Mouse (Mus musculus) stomach, embryonic 14.5 days (tissue): Measurements from ENCODE around the gene Atf7. TPM values are rescaled to one million over a fixed set of nuclear protein-coding genes. Genes with fewer than 3 reads are reported as not detected.

Experiments
- ATAC-seq: fragments of 200-750 bp; cut with Nextera tagmentation; 2 replicates; pipeline ENCODE4 v1.8.0; 2017; ENCODE audit warnings: low read depth, moderate TSS enrichment; ENCODE audit not compliant: insufficient number of reproducible peaks, insufficient read depth, low FRiP score
- H3K27ac ChIP-seq: fragments of 300-500 bp; sonication (generic); 2 replicates; pipeline ENCODE4 v1.5.1; 2014; ENCODE audit warnings: mild to moderate bottlenecking, low read length, moderate library complexity, mixed read lengths
- H3K27me3 ChIP-seq: fragments of 300-500 bp; sonication (generic); 2 replicates; pipeline ENCODE4 v1.6.1; 2014; ENCODE audit warnings: low read length, control low read depth, mixed read lengths; ENCODE audit not compliant: control insufficient read depth, insufficient read depth
- H3K36me3 ChIP-seq: fragments of 300-500 bp; sonication (generic); 2 replicates; pipeline ENCODE4 v1.6.1; 2014; ENCODE audit warnings: mild to moderate bottlenecking, control low read depth, low read length, moderate library complexity, mixed read lengths; ENCODE audit not compliant: control insufficient read depth, insufficient read depth
- H3K4me1 ChIP-seq: fragments of 300-500 bp; sonication (generic); 2 replicates; pipeline ENCODE4 v1.6.1; 2014; ENCODE audit warnings: low read length, control low read depth, mixed read lengths; ENCODE audit not compliant: control insufficient read depth, insufficient read depth
- H3K4me2 ChIP-seq: fragments of 300-500 bp; sonication (generic); replicated peaks from 2 replicates; pipeline ENCODE4 v1.6.1; 2014; ENCODE audit warnings: low read depth, low read length, control low read depth
- H3K4me3 ChIP-seq: fragments of 300-500 bp; sonication (generic); 2 replicates; pipeline ENCODE4 v1.5.1; 2014; ENCODE audit warnings: low read depth, low read length, control low read depth
- H3K9ac ChIP-seq: fragments of 300-500 bp; sonication (generic); replicated peaks from 2 replicates; pipeline ENCODE4 v1.6.1; 2014; ENCODE audit warnings: low read depth, mild to moderate bottlenecking, control low read depth, low read length, moderate library complexity, mixed read lengths
- H3K9me3 ChIP-seq: fragments of 300-500 bp; sonication (generic); 2 replicates; pipeline ENCODE4 v1.6.1; 2016; ENCODE audit warnings: low read depth, low read length, control low read depth; ENCODE audit not compliant: control insufficient read depth
- WGBS: fragments of 180-500 bp; shearing (Covaris S2); extraction: QIAGEN DNeasy Blood & Tissue Kit; methylation state at CpG from one replicate; pipeline ENCODE4 v1.1.7; 2014; 5-methylcytosine and 5-hydroxymethylcytosine counted together
- polyA plus RNA-seq: library from polyadenylated mRNA; unstranded; fragments of >200 nt; fragmentation: Nextera tagmentation; extraction: Ambion mirVana; gene quantifications from 2 replicates; pipeline ENCODE4 v1.2.1, GENCODE M21; 2014

The Atf7 gene
- polyA plus RNA-seq, 1 experiment from 2014 or later = 48.9 TPM

- no peaks in the 10 kb centered on the region for H3K4me1 ChIP-seq
- no peaks in the 10 kb centered on the region for H3K9me3 ChIP-seq
- ATAC-seq = no peak
- no peak overlapping the region for H3K27ac ChIP-seq
- H3K4me3 ChIP-seq = no peak overlapping the region
- H3K9ac ChIP-seq = no peak overlapping the region
- no peak overlapping the region for H3K4me2 ChIP-seq
- WGBS = 85% methylated on average over 4 of the region's 4 CpGs
- no peaks in the 10 kb centered on the region for H3K27me3 ChIP-seq
- H3K36me3 ChIP-seq = peaks cover 69% of the 10 kb centered on the region
Observed at GRCm38 (mm10) chr15:102531586-102531985, 93.7 kb downstream of the Atf7 start.

- H3K4me2 ChIP-seq = no peak overlapping the region
- no peak overlapping the region for H3K9ac ChIP-seq
- H3K4me1 ChIP-seq = no peaks in the 10 kb centered on the region
- H3K27me3 ChIP-seq = no peaks in the 10 kb centered on the region
- 81% methylated on average over 4 of the region's 4 CpGs for WGBS
- no peak overlapping the region for H3K4me3 ChIP-seq
- no peak for ATAC-seq
- no peak overlapping the region for H3K27ac ChIP-seq
- peaks cover 62% of the 10 kb centered on the region for H3K36me3 ChIP-seq
- H3K9me3 ChIP-seq = no peaks in the 10 kb centered on the region
Observed at GRCm38 (mm10) chr15:102530566-102530965, 94.7 kb downstream of the Atf7 start.

DNA sequence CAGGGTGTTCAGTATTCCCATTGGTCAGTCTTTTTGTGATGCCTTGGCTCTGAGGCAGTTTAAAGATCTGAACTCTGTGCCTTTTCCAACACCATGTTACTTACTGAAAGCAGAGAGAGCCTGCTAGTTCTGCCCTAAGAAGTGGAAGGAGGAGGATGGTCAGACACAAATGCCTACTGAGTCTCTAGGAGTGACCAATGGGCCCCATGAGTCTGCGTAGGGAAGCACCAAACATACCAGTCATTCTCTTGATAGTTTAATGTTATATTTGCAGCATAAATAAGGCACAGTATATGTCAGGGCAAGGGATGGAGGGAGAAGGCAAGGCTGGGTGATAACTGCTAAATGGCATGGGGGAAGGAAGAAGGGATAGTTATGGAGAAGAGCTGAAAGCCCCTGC is 96.9 kb downstream of the Atf7 start:
- no peak for ATAC-seq

GRCm38 (mm10) chr15:102527936-102528335 is 97.3 kb downstream of the Atf7 start:
- Histone ChIP-seq H3K9me3 (no peaks in the 10 kb centered on the region), H3K36me3 (peaks cover 53% of the 10 kb centered on the region), H3K4me1 (no peaks in the 10 kb centered on the region), H3K27me3 (no peaks in the 10 kb centered on the region), H3K4me3 (no peak overlapping the region), H3K27ac (no peak overlapping the region), H3K9ac (no peak overlapping the region), H3K4me2 (no peak overlapping the region)
- WGBS = 77% methylated on average over 3 of the region's 3 CpGs
- ATAC-seq = no peak

More for the DNA sequence above, 96.9 kb downstream of the Atf7 start:
- H3K36me3 ChIP-seq = peaks cover 58% of the 10 kb centered on the region
- H3K27me3 ChIP-seq = no peaks in the 10 kb centered on the region
- H3K4me3 ChIP-seq = no peak overlapping the region
- H3K9ac ChIP-seq = no peak overlapping the region
- no peak overlapping the region for H3K4me2 ChIP-seq
- H3K27ac ChIP-seq = no peak overlapping the region
- H3K9me3 ChIP-seq = no peaks in the 10 kb centered on the region
- no peaks in the 10 kb centered on the region for H3K4me1 ChIP-seq
- WGBS = 96% methylated on average over 1 of the region's 1 CpGs

DNA sequence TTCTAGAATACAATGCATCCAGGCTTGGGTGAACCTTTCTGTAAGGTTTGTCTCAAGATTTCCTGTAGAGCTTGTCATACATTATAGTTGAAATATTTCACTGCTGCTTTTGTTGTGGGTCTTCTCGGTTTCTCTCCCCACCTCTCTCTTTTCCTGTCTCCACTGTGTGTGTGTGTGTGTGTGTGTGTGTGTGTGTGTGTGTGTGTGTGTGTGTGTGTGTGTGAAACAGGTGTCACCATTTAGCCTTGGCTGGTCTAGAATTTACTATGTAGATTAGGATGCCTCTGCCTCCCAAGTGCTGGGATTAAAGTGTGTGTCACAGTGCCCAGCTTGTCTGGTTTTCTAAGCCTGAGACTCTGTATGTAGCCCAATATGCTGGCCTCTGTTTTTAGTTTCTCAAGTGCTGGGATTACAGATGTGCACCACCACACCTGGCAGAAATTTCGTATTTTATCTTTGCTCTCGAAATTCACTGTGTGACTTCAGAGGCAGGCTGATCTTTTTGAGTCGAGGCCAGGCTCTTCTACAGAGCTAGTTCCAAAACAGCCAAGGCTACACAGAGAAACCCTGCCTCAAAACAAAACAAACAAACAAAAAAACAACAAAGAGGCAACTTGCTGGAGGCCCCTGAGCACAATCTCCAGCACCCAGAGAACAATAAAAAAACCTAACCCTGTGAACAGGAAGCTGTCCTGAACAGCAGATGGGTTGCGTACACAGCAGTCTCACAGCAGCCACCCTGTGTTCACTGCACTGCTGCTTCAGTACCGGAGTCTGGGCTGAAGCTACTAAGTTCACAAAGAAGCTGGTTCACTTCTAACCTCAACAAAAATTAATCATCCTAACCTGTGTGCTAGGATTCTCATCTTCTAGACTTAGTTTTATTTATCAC is 98.9 kb downstream of the Atf7 start:
- Histone ChIP-seq H3K27me3 (no peaks in the 10 kb centered on the region), H3K27ac (no peak overlapping the region), H3K4me1 (no peaks in the 10 kb centered on the region), H3K36me3 (peaks cover 54% of the 10 kb centered on the region), H3K4me3 (no peak overlapping the region), H3K9me3 (no peaks in the 10 kb centered on the region), H3K4me2 (no peak overlapping the region), H3K9ac (no peak overlapping the region)
- WGBS = 79% methylated on average over 6 of the region's 6 CpGs
- no peak for ATAC-seq

GRCm38 (mm10) chr15:102524892-102525485 is 100.3 kb downstream of the Atf7 start, which contains the start of gene Npff:
Gene Npff, minus strand, starts transcription at chr15:102524942.
- H3K36me3 ChIP-seq = peaks cover 51% of the 10 kb centered on the region

DNA sequence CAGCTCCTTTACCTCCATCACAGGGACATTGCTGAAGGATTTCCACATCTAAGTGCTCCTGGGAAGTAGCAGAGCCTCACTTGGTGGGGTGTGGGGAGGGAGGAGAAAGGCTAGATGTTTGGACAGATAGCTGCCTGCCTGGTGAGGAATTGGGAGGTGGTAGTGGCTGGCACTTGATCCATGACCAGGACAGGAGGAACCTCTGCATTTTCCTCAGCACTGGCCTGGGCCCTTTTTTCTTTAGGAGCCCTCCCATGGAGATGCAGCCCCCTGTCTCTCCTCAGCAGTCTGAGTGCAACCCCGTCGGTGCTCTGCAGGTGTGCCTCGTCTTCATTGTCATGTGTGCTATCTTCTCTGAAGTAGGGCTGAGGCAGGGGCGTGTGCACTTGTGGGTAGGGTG is 103.8 kb downstream of the Atf7 start:
- Histone ChIP-seq H3K9ac (no peak overlapping the region), H3K27me3 (no peaks in the 10 kb centered on the region), H3K4me2 (no peak overlapping the region), H3K27ac (no peak overlapping the region), H3K4me3 (no peak overlapping the region), H3K36me3 (peaks cover 29% of the 10 kb centered on the region; the same call in 1 of the 2 replicates), H3K4me1 (0 out of 2 replicates have a peak, but pooled peaks cover 9% of the 10 kb centered on the region), H3K9me3 (no peaks in the 10 kb centered on the region)
- 74% methylated on average over 4 of the region's 4 CpGs for WGBS
- ATAC-seq = no peak

More at GRCm38 (mm10) chr15:102524892-102525485, 100.3 kb downstream of the Atf7 start, which contains the start of gene Npff:
- Histone ChIP-seq H3K4me2 (no peak within 1 kb of the TSS), H3K27ac (no peak within 1 kb of the TSS), H3K9ac (no peak within 1 kb of the TSS), H3K4me3 (no peak within 1 kb of the TSS), H3K4me1 (0 out of 2 replicates have a peak, but pooled peaks cover 2% of the 10 kb centered on the region), H3K27me3 (no peaks in the 10 kb centered on the region), H3K9me3 (no peaks in the 10 kb centered on the region)
- WGBS = 4% methylated on average over 3 of the region's 3 CpGs
- no peak for ATAC-seq

- no peak for ATAC-seq
- WGBS = 70% methylated on average over 4 of the region's 4 CpGs
- Histone ChIP-seq H3K9me3 (no peaks in the 10 kb centered on the region), H3K27ac (no peak overlapping the region), H3K4me3 (no peak overlapping the region), H3K9ac (no peak overlapping the region), H3K4me1 (peaks cover 13% of the 10 kb centered on the region; the same call in 1 of the 2 replicates), H3K27me3 (no peaks in the 10 kb centered on the region), H3K4me2 (no peak overlapping the region), H3K36me3 (peaks cover 26% of the 10 kb centered on the region; the same call in 1 of the 2 replicates)
Observed at GRCm38 (mm10) chr15:102520416-102520815, 104.8 kb downstream of the Atf7 start.
